Mouse (Mus musculus) hindbrain, embryonic 11.5 days (tissue): Measurements from ENCODE around the gene Nanp. TPM values are rescaled to one million over a fixed set of nuclear protein-coding genes. Genes with fewer than 3 reads are reported as not detected.

Source experiments
- ATAC-seq: fragments of 200-750 bp; cut with Nextera tagmentation; 2 replicates; pipeline ENCODE4 v1.8.0; 2017; ENCODE audit warnings: mild to moderate bottlenecking, moderate TSS enrichment, moderate library complexity; ENCODE audit not compliant: low FRiP score
- DNase-seq: peaks from one replicate; pipeline ENCODE4 v3.0.0-alpha.2; 2015; ENCODE audit warnings: low spot score
- H3K27ac ChIP-seq: fragments of 300-500 bp; sonication (generic); 2 replicates; pipeline ENCODE4 v1.5.1; 2014; ENCODE audit warnings: mild to moderate bottlenecking, low read depth, low read length
- H3K27me3 ChIP-seq: fragments of 300-500 bp; sonication (generic); 2 replicates; pipeline ENCODE4 v1.6.1; 2014; ENCODE audit warnings: mild to moderate bottlenecking, low read length, moderate library complexity, mixed read lengths; ENCODE audit not compliant: control insufficient read depth, insufficient read depth
- H3K36me3 ChIP-seq: fragments of 300-500 bp; sonication (generic); 2 replicates; pipeline ENCODE4 v1.6.1; 2014; ENCODE audit warnings: mild to moderate bottlenecking, low read length, moderate library complexity, mixed read lengths; ENCODE audit not compliant: control insufficient read depth, insufficient read depth
- H3K4me1 ChIP-seq: fragments of 300-500 bp; sonication (generic); replicated peaks from 2 replicates; pipeline ENCODE4 v1.6.1; 2014; ENCODE audit warnings: low read length, mixed read lengths; ENCODE audit not compliant: control insufficient read depth, insufficient read depth
- H3K4me2 ChIP-seq: fragments of 300-500 bp; sonication (generic); replicated peaks from 2 replicates; pipeline ENCODE4 v1.6.1; 2014; ENCODE audit warnings: mild to moderate bottlenecking, low read depth, low read length
- H3K4me3 ChIP-seq: fragments of 300-500 bp; sonication (generic); 2 replicates; pipeline ENCODE4 v1.5.1; 2014; ENCODE audit warnings: low read depth, low read length
- H3K9ac ChIP-seq: fragments of 300-500 bp; sonication (generic); 2 replicates; pipeline ENCODE4 v1.6.1; 2014; ENCODE audit warnings: low read depth, low read length
- H3K9me3 ChIP-seq: fragments of 300-500 bp; sonication (generic); 2 replicates; pipeline ENCODE4 v1.6.1; 2016; ENCODE audit warnings: low read length; ENCODE audit not compliant: control insufficient read depth
- WGBS: fragments of 180-500 bp; shearing (Covaris S2); extraction: QIAGEN DNeasy Blood & Tissue Kit; methylation state at CpG from one replicate; pipeline ENCODE4 v1.1.7; 2014; 5-methylcytosine and 5-hydroxymethylcytosine counted together
- polyA plus RNA-seq: library from polyadenylated mRNA; unstranded; fragments of >200 nt; fragmentation: Nextera tagmentation; extraction: Ambion mirVana; gene quantifications from 2 replicates; pipeline ENCODE4 v1.2.1, GENCODE M21; 2014

Gene Nanp
- polyA plus RNA-seq, 1 experiment from 2014 or later = 42.4 TPM

- Histone ChIP-seq H3K9ac (no peak overlapping the region), H3K9me3 (no peaks in the 10 kb centered on the region), H3K4me1 (no peaks in the 10 kb centered on the region), H3K36me3 (no peaks in the 10 kb centered on the region), H3K4me3 (no peak overlapping the region), H3K27me3 (no peaks in the 10 kb centered on the region), H3K27ac (no peak overlapping the region), H3K4me2 (no peak overlapping the region)
- DNase-seq (no peak), ATAC-seq (no peak)
- 87% methylated on average over 10 of the region's 10 CpGs for WGBS
Measured at GRCm38 (mm10) chr2:151021158-151021557, 18.0 kb downstream of the Nanp start.

GRCm38 (mm10) chr2:151015316-151015715, 23.9 kb downstream of the Nanp start:
- DNase-seq (no peak), ATAC-seq (no peak)
- H3K27me3 ChIP-seq = no peaks in the 10 kb centered on the region
- H3K36me3 ChIP-seq = no peaks in the 10 kb centered on the region
- H3K9me3 ChIP-seq = no peaks in the 10 kb centered on the region
- H3K4me2 ChIP-seq = no peak overlapping the region
- no peak overlapping the region for H3K4me3 ChIP-seq
- H3K27ac ChIP-seq = no peak overlapping the region
- no peaks in the 10 kb centered on the region for H3K4me1 ChIP-seq
- no peak overlapping the region for H3K9ac ChIP-seq
- 89% methylated on average over 2 of the region's 2 CpGs for WGBS

- Histone ChIP-seq H3K27me3 (no peaks in the 10 kb centered on the region), H3K27ac (no peak overlapping the region), H3K4me1 (no peaks in the 10 kb centered on the region), H3K9me3 (no peaks in the 10 kb centered on the region), H3K36me3 (no peaks in the 10 kb centered on the region), H3K4me2 (no peak overlapping the region), H3K9ac (no peak overlapping the region), H3K4me3 (no peak overlapping the region)
- ATAC-seq (no peak), DNase-seq (no peak)
- WGBS = 77% methylated on average over 1 of the region's 1 CpGs
Measured at GRCm38 (mm10) chr2:151011273-151011672, 27.9 kb downstream of the Nanp start.

- ATAC-seq (peak; percentile 75), DNase-seq (no peak)
- Histone ChIP-seq H3K9me3 (no peaks in the 10 kb centered on the region), H3K4me3 (peak overlapping the region; percentile 81), H3K9ac (peak overlapping the region; percentile 90), H3K27ac (no peak overlapping the region), H3K36me3 (no peaks in the 10 kb centered on the region), H3K4me1 (no peaks in the 10 kb centered on the region), H3K27me3 (no peaks in the 10 kb centered on the region), H3K4me2 (peak overlapping the region; percentile 90)
- WGBS = 96% methylated on average over 1 of the region's 1 CpGs
Measured at GRCm38 (mm10) chr2:151009515-151010085, 29.6 kb downstream of the Nanp start.

- ATAC-seq (peak; percentile 95), DNase-seq (peak; percentile 84)
- peak overlapping the region; percentile 90 for H3K9ac ChIP-seq
- WGBS = under 1% methylated on average over 50 of the region's 57 CpGs
- peak overlapping the region; percentile 72 for H3K27ac ChIP-seq
- no peaks in the 10 kb centered on the region for H3K36me3 ChIP-seq
- H3K4me2 ChIP-seq = peak overlapping the region; percentile 90
- no peaks in the 10 kb centered on the region for H3K27me3 ChIP-seq
- no peaks in the 10 kb centered on the region for H3K4me1 ChIP-seq
- H3K9me3 ChIP-seq = no peaks in the 10 kb centered on the region
- H3K4me3 ChIP-seq = peak overlapping the region; percentile 81
Measured at GRCm38 (mm10) chr2:151008939-151009509, 30.2 kb downstream of the Nanp start.

GRCm38 (mm10) chr2:151008517-151008932, 30.7 kb downstream of the Nanp start:
- WGBS = under 1% methylated on average over 21 of the region's 21 CpGs
- Histone ChIP-seq H3K27me3 (no peaks in the 10 kb centered on the region), H3K9me3 (no peaks in the 10 kb centered on the region), H3K9ac (peak overlapping the region; percentile 90), H3K36me3 (no peaks in the 10 kb centered on the region), H3K27ac (no peak overlapping the region), H3K4me1 (no peaks in the 10 kb centered on the region), H3K4me3 (peak overlapping the region; percentile 81), H3K4me2 (peak overlapping the region; percentile 90)
- no peak for DNase-seq
- peak; percentile 65 for ATAC-seq

GRCm38 (mm10) chr2:151008006-151008405, 31.2 kb downstream of the Nanp start:
- Histone ChIP-seq H3K36me3 (no peaks in the 10 kb centered on the region), H3K27ac (no peak overlapping the region), H3K4me1 (no peaks in the 10 kb centered on the region), H3K9me3 (no peaks in the 10 kb centered on the region), H3K9ac (peak overlapping the region; percentile 90), H3K4me3 (peak overlapping the region; percentile 81), H3K27me3 (no peaks in the 10 kb centered on the region), H3K4me2 (peak overlapping the region; percentile 90)
- ATAC-seq = no peak
- 56% methylated on average over 6 of the region's 6 CpGs for WGBS
- DNase-seq = no peak

GRCm38 (mm10) chr2:151006281-151006945, 32.8 kb downstream of the Nanp start:
- 73% methylated on average over 5 of the region's 5 CpGs for WGBS
- Histone ChIP-seq H3K4me2 (no peak overlapping the region), H3K36me3 (no peaks in the 10 kb centered on the region), H3K4me3 (no peak overlapping the region), H3K27ac (no peak overlapping the region), H3K4me1 (no peaks in the 10 kb centered on the region), H3K27me3 (no peaks in the 10 kb centered on the region), H3K9ac (no peak overlapping the region), H3K9me3 (no peaks in the 10 kb centered on the region)
- ATAC-seq (no peak), DNase-seq (no peak)

- H3K4me3 ChIP-seq = no peak overlapping the region
- H3K27me3 ChIP-seq = no peaks in the 10 kb centered on the region
- no peaks in the 10 kb centered on the region for H3K4me1 ChIP-seq
- no peaks in the 10 kb centered on the region for H3K36me3 ChIP-seq
- H3K27ac ChIP-seq = no peak overlapping the region
- 90% methylated on average over 10 of the region's 10 CpGs for WGBS
- H3K4me2 ChIP-seq = no peak overlapping the region
- DNase-seq (no peak), ATAC-seq (no peak)
- no peak overlapping the region for H3K9ac ChIP-seq
- H3K9me3 ChIP-seq = no peaks in the 10 kb centered on the region
Measured at GRCm38 (mm10) chr2:151004390-151004789, 34.8 kb downstream of the Nanp start.
